Mouse (Mus musculus): ENCODE results near the gene Mnd1. TPM values are rescaled to one million over a fixed set of nuclear protein-coding genes. Genes with fewer than 3 reads are reported as not detected.

Mnd1 gene
- total RNA-seq (2023), result not detected

DNA sequence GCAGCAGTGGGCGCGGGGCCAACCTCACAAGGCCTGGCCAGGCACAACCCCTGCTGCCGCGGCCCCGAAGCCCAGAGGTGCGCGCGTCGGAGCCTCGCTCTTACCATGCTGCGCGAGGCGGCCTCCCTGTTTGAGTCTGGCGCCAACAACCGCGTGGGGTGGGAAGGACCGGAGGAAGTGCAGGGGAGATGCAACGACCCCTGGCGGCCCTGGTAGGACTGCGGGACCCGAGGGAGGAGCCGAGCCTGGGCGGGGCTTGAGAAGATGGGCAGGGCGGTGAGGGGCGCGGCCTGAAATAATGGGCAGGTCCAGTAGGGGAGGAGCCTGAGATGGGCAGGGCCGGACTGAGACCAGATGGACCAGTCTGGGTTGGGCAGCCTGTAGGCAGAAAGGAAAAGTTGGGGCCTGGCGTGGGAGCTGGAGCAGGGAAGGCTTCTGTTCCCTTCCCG lies at the start of gene Mnd1:
TSS of gene Mnd1 (minus strand) at position 229 of the 449 bp plus-strand sequence.

DNA sequence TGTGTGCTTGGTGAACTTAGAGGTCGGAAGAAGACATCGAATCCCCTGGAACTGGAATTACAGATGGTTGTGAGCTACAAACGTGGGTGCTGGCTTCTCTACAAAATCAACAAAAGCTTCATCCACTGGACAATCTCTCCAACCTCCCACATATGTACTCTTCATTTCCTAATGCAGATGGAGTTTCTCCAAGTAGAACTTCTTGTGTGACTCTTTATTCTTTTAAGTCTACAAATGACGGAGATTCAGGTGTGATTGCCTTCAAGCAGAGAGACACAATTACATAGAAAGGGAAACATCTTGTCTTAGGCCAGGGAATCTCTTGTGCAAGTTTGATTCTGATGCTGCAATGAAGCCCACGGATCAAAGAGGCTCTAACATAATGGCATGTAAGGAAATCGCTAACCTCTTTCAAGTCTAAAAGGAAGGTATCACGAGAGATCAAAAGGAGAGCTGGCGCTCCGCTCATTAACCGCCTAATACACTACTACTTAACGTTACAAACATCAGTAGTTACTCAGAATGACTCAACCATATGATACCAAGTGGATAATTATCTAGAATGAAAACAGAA lies 18.1 kb upstream of the Mnd1 start, which contains the start of gene Gm6525:
TSS of gene Gm6525 (plus strand) at position 524 of the 574 bp plus-strand sequence.

DNA sequence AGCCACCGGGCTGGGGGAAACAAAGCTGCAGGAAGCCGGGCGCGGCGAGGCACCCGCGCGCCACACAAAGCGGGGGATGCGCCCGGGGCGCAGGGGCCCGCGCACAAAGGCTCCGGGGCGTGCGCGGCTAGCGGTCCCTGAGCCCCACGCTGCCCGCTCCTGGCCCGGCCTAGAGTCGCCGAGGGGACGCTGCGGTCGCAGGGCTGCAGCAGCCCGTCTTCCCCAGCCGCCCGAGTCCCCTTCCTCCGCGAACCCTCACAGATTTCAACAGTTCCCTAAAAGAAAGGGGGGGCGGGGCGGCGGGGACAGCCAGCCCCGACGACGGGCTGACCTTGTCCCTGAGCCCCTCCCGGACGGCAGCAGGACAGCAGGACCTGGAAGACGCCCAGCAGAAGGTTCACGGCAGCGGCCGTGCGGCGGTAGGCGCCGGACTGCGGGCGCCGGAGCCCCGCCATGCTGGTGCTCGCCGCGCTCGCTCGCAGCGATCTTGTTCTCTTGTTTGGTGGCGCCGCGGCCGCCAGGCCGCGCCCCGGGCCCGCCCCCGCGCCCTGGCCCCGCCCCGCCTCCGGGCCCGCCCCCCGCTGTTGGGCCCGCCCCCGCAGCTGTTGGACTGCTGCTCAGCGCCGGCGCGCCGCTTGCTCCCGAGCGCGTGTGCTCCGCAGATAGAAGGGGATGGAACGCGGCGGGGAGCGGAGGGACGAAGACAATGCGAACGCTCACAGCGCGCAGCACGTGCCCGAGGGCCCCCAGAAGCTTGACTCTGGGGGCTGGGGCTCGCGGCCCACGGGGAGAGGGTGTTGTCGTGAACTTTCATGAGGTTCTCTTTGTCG lies 115.7 kb downstream of the Mnd1 start, which contains the start of gene Tmem131l:
TSS of gene Tmem131l (minus strand) at position 530 of the 830 bp plus-strand sequence.

Other genes starting within 250 kb of the Mnd1 start
- 126 TPM for gene Tmem131l, start 115.6 kb downstream of the Mnd1 start, total RNA-seq (2023)
- gene Gm6525, start 18.3 kb upstream of the Mnd1 start, total RNA-seq (2023), result not detected
- 2.2 TPM for gene Trim2, start 151.1 kb upstream of the Mnd1 start, total RNA-seq (2023)